Comparison of ENCODE assay signal across 15 mouse cellular contexts in genomic region chr5:77393990-77394618, GRCm38 (mm10). TPM values are rescaled to one million over a fixed set of nuclear protein-coding genes. Genes with fewer than 3 reads are reported as not detected.
A peak's percentile ranks its signal among the peaks of the same experiment; 100 is the strongest.
DNase-seq lines count a peak whose midpoint lies in the region; ATAC-seq lines count a peak whose summit lies in the region.
"Had no signal": no experiment of that assay in that cellular context is flagged by ENCODE, and none has a peak within 500 bp of the region (broad histone marks: within the 10 kb centered on the region; RNA-seq: fewer than 3 reads in every experiment).

No protein-coding gene starts in this region.

- no peak overlapping the region for H3K4me2 ChIP-seq in kidney, embryonic 15.5 days
- H3K4me2 ChIP-seq: lung, embryonic 14.5 days had no signal

- H3K9ac ChIP-seq in kidney, embryonic 15.5 days, result no peak overlapping the region
- H3K9ac ChIP-seq: lung, embryonic 14.5 days had no signal

- 0 out of 2 replicates have a peak, but pooled peaks have one; percentile 48 for ATAC-seq in kidney, embryonic 15.5 days (replicated peaks; ENCODE audit: low FRiP score)
- ATAC-seq: activated CD4-positive, CD25-positive, alpha-beta regulatory T cell, adult 4 months had no signal

- 67% methylated on average over 9 of the region's 9 CpGs for WGBS in kidney, embryonic 15.5 days
- 78% methylated on average over 9 of the region's 9 CpGs for WGBS in embryonic facial prominence, embryonic 10.5 days

- peak; percentile 50 for DNase-seq in adrenal gland, postnatal 10 days
- DNase-seq in adrenal gland, adult 18-20 months (ENCODE audit: low spot score in 2 of 2), result no peak
- DNase-seq in kidney, adult 9 months, result no peak
- DNase-seq in right cerebral cortex, adult 2 months (ENCODE audit: low spot score in 2 of 2), result peak; percentile 27 to 38
- no peak for DNase-seq in right cerebral cortex, postnatal 36 days (ENCODE audit: low spot score in 2 of 2)
- no peak for DNase-seq in embryonic facial prominence, embryonic 10.5 days (ENCODE audit: low spot score)
- DNase-seq in cerebellum, postnatal 4 days (ENCODE audit: low spot score in 2 of 2), result no peak
- DNase-seq: cerebellum, adult 18-20 months; embryo, embryonic 11 days; lung, embryonic 14.5 days had no signal

- H3K4me1 ChIP-seq in kidney, embryonic 15.5 days, result peaks cover 39% of the 10 kb centered on the region
- H3K4me1 ChIP-seq in embryonic facial prominence, embryonic 10.5 days, result peaks cover 27% of the 10 kb centered on the region

- peak overlapping the region; percentile 62; the same call in 1 of the 2 replicates for H3K27ac ChIP-seq in kidney, embryonic 15.5 days
- no peak overlapping the region for H3K27ac ChIP-seq in embryonic facial prominence, embryonic 10.5 days (replicated peaks)
- H3K27ac ChIP-seq: layer of hippocampus, adult 2 months had no signal

- no peaks in the 10 kb centered on the region for H3K27me3 ChIP-seq in kidney, embryonic 15.5 days
- no peaks in the 10 kb centered on the region for H3K27me3 ChIP-seq in embryonic facial prominence, embryonic 10.5 days (replicated peaks; ENCODE audit: low read depth, poor library complexity, severe bottlenecking)

- no peaks in the 10 kb centered on the region for H3K9me3 ChIP-seq in kidney, embryonic 15.5 days (replicated peaks)
- no peaks in the 10 kb centered on the region for H3K9me3 ChIP-seq in embryonic facial prominence, embryonic 10.5 days

- no peak overlapping the region for H3K4me3 ChIP-seq in kidney, embryonic 15.5 days (replicated peaks)
- no peak overlapping the region for H3K4me3 ChIP-seq in embryonic facial prominence, embryonic 10.5 days
- H3K4me3 ChIP-seq: layer of hippocampus, adult 2 months had no signal

- H3K36me3 ChIP-seq in kidney, embryonic 15.5 days, result peaks cover 6% of the 10 kb centered on the region
- no peaks in the 10 kb centered on the region for H3K36me3 ChIP-seq in embryonic facial prominence, embryonic 10.5 days (replicated peaks)
- H3K36me3 ChIP-seq: G1E had no signal

RNA-seq across cellular contexts. Expression of gene Igfbp7, which starts 13.7 kb away (rescaled TPM):
- 100 to 1,000 TPM; 664 to 746 TPM for total RNA-seq in adrenal gland, postnatal 10 days (2021)
- 100 to 1,000 TPM; 513 to 592 TPM for total RNA-seq in adrenal gland, adult 18-20 months (2021)
- 343 and 354 TPM in 2 replicates for polyA plus RNA-seq in kidney, embryonic 15.5 days (2015; fragmentation: Nextera tagmentation; extraction: Ambion mirVana)
- 4.4 and 4.9 TPM in 2 replicates for polyA plus RNA-seq in embryonic facial prominence, embryonic 10.5 days (2016; fragmentation: Nextera tagmentation; extraction: Ambion mirVana)
- total RNA-seq: G1E; megakaryocyte-erythroid progenitor cell, adult 5-6 weeks had no signal
- polyA plus RNA-seq: G1E had no signal

Comparison
In these comparisons a context has a peak if more than half of its experiments do, and no peak if none do; other contexts are left out.
1. DNase-seq: peak in adrenal gland, postnatal 10 days (single experiment) and right cerebral cortex, adult 2 months (2 of 2); none in adrenal gland, adult 18-20 months (0 of 2), kidney, adult 9 months (single experiment), right cerebral cortex, postnatal 36 days (0 of 2), embryonic facial prominence, embryonic 10.5 days (single experiment) and cerebellum, postnatal 4 days (0 of 2).